Mouse (Mus musculus) cerebellum, adult 2 months (tissue): Measurements from ENCODE around the gene Mtmr1.

Source experiments
- CTCF ChIP-seq: fragments of 200-500 bp; IDR thresholded peaks from 2 replicates; pipeline ENCODE4 v1.5.1; 2011; ENCODE audit warnings: low read depth, mild to moderate bottlenecking, control low read depth, low read length, moderate library complexity, borderline replicate concordance; ENCODE audit not compliant: insufficient read depth
- POLR2A ChIP-seq: fragments of 200-500 bp; IDR thresholded peaks from 2 replicates; pipeline ENCODE4 v1.6.1; 2011; ENCODE audit warnings: low read length, control low read depth, borderline replicate concordance; ENCODE audit not compliant: insufficient read depth

DNA sequence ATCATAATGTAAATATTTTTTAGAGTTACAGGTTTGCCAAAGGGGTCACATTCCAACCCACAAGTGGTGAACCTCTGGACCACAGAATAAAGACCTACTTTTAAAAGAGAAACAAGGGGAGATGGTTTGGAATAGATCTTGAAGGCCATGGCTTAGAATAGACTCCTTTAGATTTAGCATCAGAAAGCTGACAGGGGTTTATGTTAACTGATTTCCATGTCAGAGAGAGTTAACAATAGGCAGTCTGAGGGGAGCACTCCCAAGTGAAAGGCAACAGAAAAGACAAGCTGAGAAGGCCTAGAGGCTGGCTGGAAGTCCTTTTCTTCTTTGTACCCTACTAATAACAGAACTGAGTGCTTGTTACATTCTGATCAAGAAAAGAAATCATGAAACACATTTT, 41.7 kb downstream of the Mtmr1 start:
- TF ChIP-seq POLR2A (no peak), CTCF (no peak)
